Mouse (Mus musculus) liver (tissue): ENCODE measurements at regions not wholly inside any gene's neighbourhood (a gene's known extent, or its start where the extent isn't known, plus 50 kb on each side); places are given as distances from the start of the nearest gene placed in this dataset.
"Not testable (repeated sequence)": the region's sequence is repeated elsewhere in the genome, so short reads cannot be mapped to it uniquely, and the experiment has no call there.

Experiments
- DNase-seq: peaks from one replicate; pipeline ENCODE4 v3.0.0-alpha.2; 2020; ENCODE audit warnings: mixed read lengths

DNA sequence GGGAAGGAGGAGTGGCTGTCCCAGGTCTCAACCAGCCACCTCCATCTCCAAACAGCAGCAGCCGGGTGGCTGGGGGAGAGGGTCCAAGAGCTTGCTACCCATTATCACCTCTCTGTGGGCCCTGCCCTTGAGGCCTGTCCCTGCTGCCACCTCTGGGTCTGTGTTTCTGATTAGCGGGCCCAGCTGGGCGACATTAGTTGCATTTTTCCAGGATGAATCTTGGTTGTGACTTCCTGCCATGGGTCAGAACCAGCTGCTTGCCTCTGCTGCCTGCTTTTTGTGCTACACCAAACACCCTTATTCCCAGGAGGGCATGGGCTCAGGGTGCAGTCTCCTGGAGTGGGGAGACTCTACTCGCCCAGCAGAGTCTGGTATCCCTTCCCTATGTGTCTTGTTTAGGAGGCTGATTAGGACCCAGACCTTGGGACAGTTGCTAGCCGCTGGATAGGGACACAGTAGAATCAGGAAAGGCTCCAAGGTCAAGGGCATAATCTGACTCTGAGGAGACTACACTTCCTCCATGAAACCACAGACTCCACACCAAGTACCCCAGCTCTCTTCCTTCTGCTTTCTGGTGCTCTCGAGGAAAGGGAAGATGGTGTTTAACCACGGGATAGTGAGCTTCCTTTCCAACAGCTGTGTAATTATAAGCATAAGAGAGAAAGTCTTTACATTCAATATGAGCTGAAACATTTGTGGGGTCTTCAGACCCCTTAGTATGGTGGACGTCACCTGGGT is 278.4 kb downstream of the Cyp26b1 start:
- DNase-seq = no peak

- DNase-seq = no peak
Observed at GRCm38 (mm10) chr6:84313797-84314196, 279.9 kb downstream of the Cyp26b1 start.

DNA sequence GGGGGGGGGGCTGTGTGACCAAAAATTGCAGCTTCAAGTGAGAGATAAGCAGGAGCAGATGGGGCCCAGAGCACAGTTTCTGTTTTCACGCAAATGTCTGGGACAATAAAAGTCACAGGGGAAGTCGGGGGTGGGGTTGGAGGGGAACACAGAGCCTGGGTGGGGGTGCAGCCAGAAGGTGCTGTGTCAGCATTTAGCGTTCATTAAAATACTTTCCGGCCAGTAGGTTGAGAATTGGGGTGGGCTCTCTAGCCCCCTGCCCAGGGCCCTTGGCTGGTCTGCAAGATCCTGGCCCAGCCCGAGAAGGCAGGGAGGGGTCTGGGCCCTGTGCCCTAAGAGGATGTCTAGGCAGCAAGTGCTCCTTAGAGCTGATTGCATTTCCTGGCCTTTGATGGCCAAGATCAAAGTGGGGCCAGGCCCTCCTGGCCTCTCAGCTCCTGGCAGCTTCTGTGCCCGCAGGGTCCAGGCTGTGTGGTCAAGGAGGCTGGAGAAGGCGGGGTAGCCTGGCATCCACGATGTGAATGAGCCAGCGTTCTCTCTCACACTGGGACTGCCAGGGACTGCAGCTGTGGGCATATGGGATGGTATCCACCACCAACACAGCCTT is 283.0 kb downstream of the Cyp26b1 start:
- DNase-seq = no peak

DNA sequence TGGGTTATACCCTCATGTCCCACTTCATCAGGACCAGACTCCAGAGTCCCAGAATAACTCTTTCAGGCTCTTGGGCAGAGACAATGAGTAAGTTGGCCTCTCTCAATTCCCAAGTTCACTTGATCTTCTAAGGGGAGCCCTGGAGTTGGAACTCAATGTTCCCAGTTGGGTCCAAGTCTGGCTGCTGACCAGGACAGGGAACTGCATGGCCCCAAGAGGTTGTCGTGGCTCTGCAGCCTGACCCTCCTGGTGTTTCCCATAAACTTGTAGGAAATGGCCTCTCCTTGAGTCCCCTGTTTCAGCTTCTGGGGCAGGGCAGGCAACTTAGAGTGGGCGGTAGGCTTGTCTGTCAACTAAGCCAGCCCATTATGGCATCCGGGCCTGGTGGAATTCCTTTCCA is 286.2 kb downstream of the Cyp26b1 start:
- DNase-seq = no peak

GRCm38 (mm10) chr6:84306585-84306984 is 287.1 kb downstream of the Cyp26b1 start:
- no peak for DNase-seq

DNA sequence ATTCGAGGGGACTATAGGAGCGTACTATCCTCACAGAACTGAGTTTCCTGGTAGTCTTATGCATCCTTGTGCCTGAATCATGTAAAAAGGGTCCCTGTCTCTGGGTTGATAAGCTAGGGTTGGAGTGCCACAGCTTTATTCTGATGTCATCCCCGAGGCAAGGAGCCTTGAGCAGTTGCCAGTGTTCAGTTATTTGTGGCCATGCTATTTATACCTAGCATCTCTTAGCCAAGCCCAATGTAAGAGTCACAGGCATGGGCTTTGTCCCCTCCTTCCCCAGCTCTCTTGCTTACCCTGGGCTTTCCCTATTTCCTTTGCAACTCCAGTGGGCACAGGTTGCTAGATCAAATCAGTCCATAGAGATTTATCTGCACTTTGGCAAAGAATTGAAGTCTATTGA is 288.6 kb downstream of the Cyp26b1 start:
- DNase-seq = no peak

- not testable (repeated sequence) for DNase-seq
Observed at GRCm38 (mm10) chr6:84302916-84303315, 290.8 kb downstream of the Cyp26b1 start.

DNA sequence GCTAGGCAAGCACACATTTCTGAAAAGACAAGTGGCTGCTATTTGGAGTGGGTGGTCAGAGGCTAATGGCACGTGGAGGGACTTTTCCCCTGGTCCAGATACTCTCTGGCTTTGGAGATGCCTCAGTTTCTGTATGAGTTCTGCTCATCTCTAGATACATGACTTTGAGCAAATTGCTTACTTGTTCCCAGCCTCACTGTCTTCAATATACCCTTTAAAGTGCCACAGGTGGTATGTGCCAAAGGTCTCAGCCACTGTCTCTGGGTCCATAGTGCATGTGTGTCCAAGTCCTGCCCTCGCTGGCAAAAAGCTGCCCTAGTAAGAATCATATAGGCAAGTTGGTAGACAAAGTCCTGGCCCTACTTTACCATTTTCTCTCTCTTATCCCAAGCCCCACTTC is 291.5 kb downstream of the Dysf start:
- no peak for DNase-seq

GRCm38 (mm10) chr6:84299146-84299545 is 290.8 kb downstream of the Dysf start:
- no peak for DNase-seq

DNA sequence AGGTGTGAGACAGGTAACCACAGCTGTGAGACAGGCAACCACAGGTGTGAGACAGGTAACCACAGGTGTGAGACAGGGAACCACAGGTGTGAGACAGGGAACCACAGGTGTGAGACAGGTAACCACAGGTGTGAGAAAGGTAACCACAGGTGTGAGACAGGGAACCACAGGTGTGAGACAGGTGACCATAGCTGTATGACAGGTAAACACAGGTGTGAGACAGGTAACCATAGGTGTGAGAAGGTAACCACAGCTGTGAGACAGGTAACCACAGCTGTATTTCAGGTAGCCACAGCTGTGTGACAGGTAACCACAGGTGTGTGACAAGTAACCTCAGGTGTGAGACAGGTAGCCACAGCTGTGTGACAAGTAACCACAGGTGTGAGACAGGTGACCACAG is 265.5 kb downstream of the Dysf start:
- not testable (repeated sequence) for DNase-seq

DNA sequence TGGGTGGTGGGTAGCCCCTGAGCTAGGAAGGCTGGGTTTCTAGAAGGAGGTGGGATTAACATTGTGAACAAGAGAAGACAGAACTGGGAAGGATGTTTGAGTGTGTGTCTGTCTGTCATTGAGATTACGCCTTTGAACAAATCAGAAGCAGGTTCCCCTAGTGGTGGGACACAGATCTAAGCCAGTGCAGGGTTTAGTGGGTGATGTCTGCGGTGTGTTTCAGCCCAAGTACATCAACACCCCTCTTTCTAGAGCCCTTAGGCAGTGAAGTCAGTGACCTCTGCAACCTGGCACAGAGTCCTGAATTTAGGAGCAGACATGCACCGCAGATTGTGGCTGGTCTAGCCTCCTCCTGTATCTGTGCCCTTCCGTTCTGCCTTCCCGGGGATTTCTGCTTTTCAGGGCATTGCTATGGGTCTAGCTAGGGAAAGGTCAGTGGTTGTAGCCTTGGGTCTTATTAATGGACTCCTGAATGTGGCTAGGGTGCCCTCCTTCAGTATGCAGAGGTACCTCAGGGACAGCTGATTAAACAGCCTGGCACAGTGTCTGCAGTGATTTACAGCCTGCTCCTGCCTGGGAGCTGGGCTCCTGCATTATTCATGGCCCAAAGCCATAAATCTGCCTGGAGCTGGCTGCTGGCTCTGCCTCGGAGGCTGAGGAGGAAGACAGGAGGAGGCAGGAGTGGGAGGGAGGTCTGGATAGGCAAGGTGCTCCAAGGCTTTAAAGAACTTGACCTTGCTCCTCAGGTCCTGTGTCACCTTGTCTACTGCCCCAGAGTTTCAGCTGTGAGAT is 264.3 kb downstream of the Dysf start:
- no peak for DNase-seq

DNA sequence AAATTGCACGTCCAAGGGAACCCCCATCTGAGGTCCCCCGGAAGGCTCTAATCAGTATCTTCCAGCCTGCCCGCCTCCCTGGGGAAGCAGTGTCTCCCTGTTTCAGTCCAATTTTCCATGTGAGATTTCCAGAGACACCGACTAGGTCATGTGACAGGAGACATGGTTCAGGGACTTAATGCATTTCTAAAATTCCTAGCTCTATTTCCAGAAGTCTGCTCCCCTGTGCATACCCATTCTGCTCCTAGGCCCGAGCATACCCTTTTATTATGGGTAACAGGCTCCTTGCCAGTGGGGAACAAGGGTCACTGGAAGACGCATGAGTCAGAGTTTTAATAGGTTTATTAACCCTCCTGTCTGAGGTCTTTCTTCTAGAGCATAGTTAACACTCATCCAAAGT is 263.6 kb downstream of the Dysf start:
- no peak for DNase-seq

GRCm38 (mm10) chr6:84271441-84271840 is 263.1 kb downstream of the Dysf start:
- no peak for DNase-seq

- no peak for DNase-seq
Observed at GRCm38 (mm10) chr6:84270518-84271165, 262.3 kb downstream of the Dysf start.

GRCm38 (mm10) chr6:84269478-84269877 is 261.1 kb downstream of the Dysf start:
- DNase-seq = no peak

- DNase-seq = no peak
Observed at GRCm38 (mm10) chr6:84269023-84269422, 260.6 kb downstream of the Dysf start.

GRCm38 (mm10) chr6:84268111-84268510 is 259.7 kb downstream of the Dysf start:
- no peak for DNase-seq

- no peak for DNase-seq
Observed at GRCm38 (mm10) chr6:84267526-84267925, 259.1 kb downstream of the Dysf start.

DNA sequence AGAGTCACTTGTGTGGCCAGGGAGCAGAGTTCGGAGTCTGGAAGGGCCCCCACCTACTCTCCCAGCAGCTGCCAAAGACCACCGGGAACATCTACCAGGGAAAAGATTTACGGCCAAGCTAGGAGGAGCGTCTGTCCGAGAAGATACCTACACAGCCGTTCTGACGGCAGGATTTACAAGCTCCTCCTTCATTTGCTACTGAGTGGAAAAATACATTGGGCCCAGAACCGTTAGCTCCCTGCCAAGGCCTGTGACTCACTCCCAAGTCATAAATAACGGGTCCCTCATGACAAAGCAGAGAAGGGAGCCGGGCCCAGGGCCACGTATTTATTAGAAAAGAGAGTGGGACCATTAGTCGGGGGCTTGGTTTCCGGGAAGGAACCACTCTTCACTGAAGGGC is 258.3 kb downstream of the Dysf start:
- no peak for DNase-seq

GRCm38 (mm10) chr6:84264681-84265080 is 256.3 kb downstream of the Dysf start:
- DNase-seq = no peak

DNA sequence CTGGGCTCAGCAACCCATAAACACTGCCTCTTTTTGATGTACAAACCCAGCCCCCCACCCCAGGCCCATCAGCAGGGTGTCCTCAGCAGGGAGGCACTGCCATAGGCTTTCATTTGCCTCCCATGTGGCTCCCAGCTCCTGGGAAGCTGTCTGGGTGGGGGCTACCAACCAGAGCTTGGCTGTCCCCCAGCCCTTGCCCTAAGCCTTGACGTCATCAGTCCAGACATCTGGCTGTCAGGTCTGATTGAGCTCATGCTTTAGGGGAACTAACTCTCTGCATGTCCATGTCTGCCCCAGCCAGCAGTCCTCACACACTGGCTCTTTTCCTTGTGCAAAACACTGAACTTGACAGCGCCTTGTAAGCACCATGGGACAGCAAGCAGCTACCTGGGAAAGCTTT is 255.3 kb downstream of the Dysf start:
- no peak for DNase-seq

- DNase-seq = no peak
Observed at GRCm38 (mm10) chr6:84262766-84263165, 254.4 kb downstream of the Dysf start.

DNA sequence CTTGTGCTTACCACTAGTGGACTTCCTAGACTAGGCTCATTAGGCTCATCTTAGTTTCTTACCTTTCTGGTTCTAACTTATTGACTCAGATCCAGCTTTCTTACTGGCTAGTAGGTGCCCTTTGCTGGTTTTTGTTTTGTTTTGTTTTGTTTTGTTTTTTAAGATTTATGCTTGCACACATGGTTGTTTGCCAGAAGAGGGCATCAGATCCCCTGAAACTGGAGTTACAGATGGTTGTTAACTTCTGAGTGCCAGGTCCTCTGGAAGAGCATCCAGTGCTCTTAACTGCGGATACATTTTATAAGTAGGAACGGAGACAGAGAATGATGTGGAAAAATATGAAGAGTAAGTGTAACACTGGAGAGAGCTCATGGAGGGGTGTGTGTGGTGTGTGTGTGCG is 253.1 kb downstream of the Dysf start:
- DNase-seq = no peak
